Mouse (Mus musculus) liver, embryonic 18 days (tissue): Measurements from ENCODE around the gene Rps8. TPM values are rescaled to one million over a fixed set of nuclear protein-coding genes. Genes with fewer than 3 reads are reported as not detected.

ENCODE experiments used
- polyA plus RNA-seq: library from polyadenylated mRNA; depleted of rRNA; stranded (reverse); fragments of >200 nt; gene quantifications from 2 replicates; pipeline ENCODE4 v1.2.3, GENCODE M21; 2012; rRNA removed

Rps8 gene
- polyA plus RNA-seq = 754 and 875 TPM in 2 replicates

GRCm38 (mm10) chr4:117155792-117156355 lies at the start of gene Rps8:
Rps8 (minus strand) TSS chr4:117156243.

GRCm38 (mm10) chr4:117181863-117182758 lies 26.1 kb upstream of the Rps8 start, which contains the start of gene Kif2c:
Kif2c (minus strand) TSS chr4:117182639.

GRCm38 (mm10) chr4:117133817-117134600 lies 22.0 kb downstream of the Rps8 start, which contains the start of gene Plk3:
Plk3 (minus strand) TSS chr4:117133963.

GRCm38 (mm10) chr4:117126675-117127290 lies 29.3 kb downstream of the Rps8 start, which contains the start of gene Tctex1d4:
Tctex1d4 (plus strand) TSS chr4:117126794.

GRCm38 (mm10) chr4:117125348-117125909 lies 30.6 kb downstream of the Rps8 start, which contains the start of gene Btbd19:
Btbd19 (minus strand) TSS chr4:117125725.

Other genes starting within 250 kb of the Rps8 start
- gene Urod, start 161.8 kb downstream of the Rps8 start, polyA plus RNA-seq = 200 and 202 TPM in 2 replicates
- 8.1 and 8.6 TPM in 2 replicates for gene Hectd3, start 160.9 kb downstream of the Rps8 start, polyA plus RNA-seq
- 10.5 and 10.8 TPM in 2 replicates for gene Eif2b3, start 136.8 kb downstream of the Rps8 start, polyA plus RNA-seq
- 0.77 and 1.1 TPM in 2 replicates for gene Ptch2, start 60.2 kb downstream of the Rps8 start, polyA plus RNA-seq
- 2.0 and 2.2 TPM in 2 replicates for gene Btbd19, start 30.5 kb downstream of the Rps8 start, polyA plus RNA-seq
- 0.18 and 0.20 TPM in 2 replicates for gene Tctex1d4, start 29.4 kb downstream of the Rps8 start, polyA plus RNA-seq
- gene Plk3, start 22.3 kb downstream of the Rps8 start, polyA plus RNA-seq = 5.9 and 6.5 TPM in 2 replicates
- gene Kif2c, start 26.4 kb upstream of the Rps8 start, polyA plus RNA-seq = 9.3 and 10.0 TPM in 2 replicates
- 14.0 and 18.4 TPM in 2 replicates for gene Tmem53, start 95.7 kb upstream of the Rps8 start, polyA plus RNA-seq
- 0.05 TPM in 2 replicates for gene Armh1, start 95.9 kb upstream of the Rps8 start, polyA plus RNA-seq